Mouse (Mus musculus) ovary, postnatal 36 days (tissue): ENCODE results near the gene Actg2.

ENCODE experiments used
- DNase-seq: peaks from one replicate; pipeline ENCODE4 v3.0.0; 2022; ENCODE audit warnings: low spot score, mixed read lengths

Gene Actg2

GRCm38 (mm10) chr6:83479193-83479592 is 56.9 kb downstream of the Actg2 start:
- DNase-seq: no peak

- no peak for DNase-seq
Measured at GRCm38 (mm10) chr6:83478628-83479027, 57.4 kb downstream of the Actg2 start.

- DNase-seq: no peak
Measured at GRCm38 (mm10) chr6:83478217-83478616, 57.8 kb downstream of the Actg2 start.

- no peak for DNase-seq
Measured at GRCm38 (mm10) chr6:83475431-83475830, 60.6 kb downstream of the Actg2 start.

GRCm38 (mm10) chr6:83473240-83473639 is 62.8 kb downstream of the Actg2 start:
- DNase-seq: no peak

GRCm38 (mm10) chr6:83471739-83472138 is 64.3 kb downstream of the Actg2 start:
- DNase-seq: no peak

GRCm38 (mm10) chr6:83464011-83464410 is 72.1 kb downstream of the Actg2 start:
- no peak for DNase-seq
